Mouse (Mus musculus) embryonic fibroblast, embryonic 13.5 days (primary cell): ENCODE data around the gene Gm20388. TPM values are rescaled to one million over a fixed set of nuclear protein-coding genes. Genes with fewer than 3 reads are reported as not detected.
"Not testable (repeated sequence)": the region's sequence is repeated elsewhere in the genome, so short reads cannot be mapped to it uniquely, and the experiment has no call there.

Experiments
- H3K27ac ChIP-seq: 2 replicates; pipeline ENCODE4 v1.5.1; 2012; ENCODE audit warnings: low read length, control low read depth, inconsistent platforms; ENCODE audit not compliant: insufficient read depth
- H3K4me1 ChIP-seq: 2 replicates; pipeline ENCODE4 v1.6.1; 2011; ENCODE audit warnings: low read length; ENCODE audit not compliant: control insufficient read depth, insufficient read depth
- H3K4me3 ChIP-seq: 2 replicates; pipeline ENCODE4 v1.5.1; 2011; ENCODE audit warnings: mild to moderate bottlenecking, control low read depth, low read length; ENCODE audit not compliant: insufficient read depth
- CTCF ChIP-seq: IDR thresholded peaks from 2 replicates; pipeline ENCODE4 v1.5.1; 2011; ENCODE audit warnings: mild to moderate bottlenecking, control low read depth, low read length, moderate library complexity, borderline replicate concordance; ENCODE audit not compliant: insufficient read depth
- POLR2A ChIP-seq: IDR thresholded peaks from 2 replicates; pipeline ENCODE4 v1.6.1; 2011; ENCODE audit warnings: low read depth, mild to moderate bottlenecking, control low read depth, low read length, moderate library complexity
- polyA plus RNA-seq: library from polyadenylated mRNA; stranded (reverse); fragments of >200 nt; gene quantifications from 2 replicates; pipeline ENCODE4 v1.2.4, GENCODE M21; 2011; ENCODE audit warnings: low read depth; ENCODE audit not compliant: missing spikeins, insufficient read length

Gene Gm20388
- polyA plus RNA-seq, 1 experiment: 82.8 TPM

DNA sequence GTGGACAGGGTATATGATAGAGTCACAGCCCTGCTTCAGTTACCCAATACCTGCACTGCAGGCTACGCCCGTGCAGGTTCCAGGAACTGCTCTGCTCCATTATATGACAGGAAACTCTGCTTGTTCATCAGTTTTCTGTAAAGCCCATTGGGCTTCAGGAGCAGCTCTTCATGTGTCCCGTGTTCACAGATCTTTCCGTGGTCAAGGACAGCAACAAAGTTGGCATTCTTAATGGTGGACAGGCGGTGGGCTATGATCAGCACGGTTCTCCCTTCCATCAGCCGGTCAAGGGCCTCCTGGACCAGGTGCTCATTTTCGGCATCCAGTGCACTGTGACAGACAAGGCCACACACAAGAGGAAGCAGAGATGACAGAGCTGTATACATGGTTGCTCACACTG lies 4043.6 kb downstream of the Gm20388 start:
- TF ChIP-seq POLR2A: no peak
- no peak for TF ChIP-seq CTCF
- no peak overlapping the region for H3K4me3 ChIP-seq
- peaks cover 3% of the 10 kb centered on the region; the same call in 1 of the 2 replicates for H3K4me1 ChIP-seq
- H3K27ac ChIP-seq: no peak overlapping the region

GRCm38 (mm10) chr8:123958130-123958529 lies 4047.5 kb downstream of the Gm20388 start:
- no peaks in the 10 kb centered on the region for H3K4me1 ChIP-seq
- H3K4me3 ChIP-seq: no peak overlapping the region
- H3K27ac ChIP-seq: no peak overlapping the region
- TF ChIP-seq CTCF (no peak), POLR2A (no peak)

GRCm38 (mm10) chr8:123959473-123959872 lies 4048.8 kb downstream of the Gm20388 start:
- H3K27ac ChIP-seq: no peak overlapping the region
- H3K4me3 ChIP-seq: no peak overlapping the region
- TF ChIP-seq POLR2A (no peak), CTCF (no peak)
- no peaks in the 10 kb centered on the region for H3K4me1 ChIP-seq

GRCm38 (mm10) chr8:123960056-123960455 lies 4049.4 kb downstream of the Gm20388 start:
- Histone ChIP-seq H3K4me1 (no peaks in the 10 kb centered on the region), H3K4me3 (no peak overlapping the region), H3K27ac (no peak overlapping the region)
- TF ChIP-seq CTCF (no peak), POLR2A (no peak)

GRCm38 (mm10) chr8:123960556-123960955 lies 4049.9 kb downstream of the Gm20388 start:
- not testable (repeated sequence) for H3K27ac ChIP-seq, H3K4me1 ChIP-seq, H3K4me3 ChIP-seq

GRCm38 (mm10) chr8:123961371-123961770 lies 4050.7 kb downstream of the Gm20388 start:
- Histone ChIP-seq H3K27ac (no peak overlapping the region), H3K4me3 (no peak overlapping the region), H3K4me1 (no peaks in the 10 kb centered on the region)
- TF ChIP-seq CTCF: no peak
- no peak for TF ChIP-seq POLR2A

DNA sequence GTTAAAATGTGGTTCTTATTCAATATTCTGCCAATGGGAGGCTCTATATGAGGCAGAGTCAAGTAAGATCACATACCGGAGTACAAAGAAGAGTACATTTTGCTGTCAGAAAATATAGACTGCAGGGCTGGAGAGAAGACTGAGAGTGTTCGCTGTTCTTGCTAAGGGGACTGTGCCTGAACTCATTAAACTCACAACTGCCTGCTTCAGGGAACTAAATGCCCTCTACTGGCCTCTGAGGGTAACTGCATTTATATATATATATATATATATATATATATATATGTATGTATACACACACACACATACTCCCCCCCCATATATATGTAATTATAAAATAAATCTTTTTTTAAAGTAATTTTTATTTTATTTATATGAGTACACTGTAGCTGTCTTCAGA lies 4056.3 kb downstream of the Gm20388 start:
- H3K27ac ChIP-seq: no peak overlapping the region
- no peak overlapping the region for H3K4me3 ChIP-seq
- no peak for TF ChIP-seq CTCF
- TF ChIP-seq POLR2A: no peak
- no peaks in the 10 kb centered on the region for H3K4me1 ChIP-seq

- no peak overlapping the region for H3K27ac ChIP-seq
- 0 out of 2 replicates have a peak, but pooled peaks cover under 1% of the 10 kb centered on the region for H3K4me1 ChIP-seq
- no peak for TF ChIP-seq POLR2A
- TF ChIP-seq CTCF: no peak
- no peak overlapping the region for H3K4me3 ChIP-seq
Measured at GRCm38 (mm10) chr8:123973495-123973894, 4062.9 kb downstream of the Gm20388 start.

GRCm38 (mm10) chr8:123977499-123977898 lies 4066.9 kb downstream of the Gm20388 start:
- H3K4me1 ChIP-seq: 0 out of 2 replicates have a peak, but pooled peaks cover 4% of the 10 kb centered on the region
- TF ChIP-seq POLR2A (no peak), CTCF (no peak)
- no peak overlapping the region for H3K4me3 ChIP-seq
- no peak overlapping the region for H3K27ac ChIP-seq

- H3K4me3 ChIP-seq: no peak overlapping the region
- no peak overlapping the region for H3K27ac ChIP-seq
- TF ChIP-seq POLR2A (no peak), CTCF (no peak)
- H3K4me1 ChIP-seq: 0 out of 2 replicates have a peak, but pooled peaks cover 4% of the 10 kb centered on the region
Measured at GRCm38 (mm10) chr8:123978166-123978838, 4067.7 kb downstream of the Gm20388 start.
